Mouse (Mus musculus): ENCODE data around the gene Gm16181.

The Gm16181 gene

DNA sequence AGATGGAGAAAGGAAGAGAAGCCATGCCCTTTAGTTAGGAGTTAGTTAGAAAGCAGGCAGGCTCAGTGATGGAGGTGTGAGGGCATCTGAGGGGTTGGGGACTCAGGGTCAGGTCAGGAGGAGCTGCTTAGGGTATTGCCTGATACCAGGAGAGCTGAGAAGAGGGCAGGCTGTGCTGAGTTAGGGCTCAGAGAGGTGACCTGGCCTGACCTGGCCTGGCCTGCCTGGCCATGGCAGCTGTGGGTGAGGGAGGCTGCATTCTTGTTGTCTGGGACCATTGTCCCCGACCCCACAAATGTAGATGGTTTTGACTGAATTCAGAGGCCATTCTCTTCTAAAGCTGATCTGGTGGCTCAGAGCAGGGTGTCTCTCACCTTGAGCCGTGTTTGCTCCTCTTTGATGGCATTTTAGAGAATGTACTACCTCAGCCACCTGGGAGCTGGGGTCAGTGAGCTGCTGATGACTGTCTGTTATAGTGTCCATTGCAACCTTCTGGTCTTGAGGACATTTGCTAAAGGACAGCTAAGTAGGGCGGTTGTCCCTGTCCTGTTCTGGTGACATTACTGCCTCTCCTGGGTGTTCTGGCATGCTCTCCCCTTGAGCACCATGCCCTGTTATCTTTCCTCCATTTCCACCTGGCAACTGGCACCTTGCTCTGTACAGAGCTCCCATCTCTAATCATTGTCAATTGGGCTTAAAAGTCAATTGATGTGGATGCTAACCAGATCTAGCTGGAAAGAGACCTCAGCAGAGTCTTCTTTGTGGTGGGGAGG is 29.9 kb downstream of the Gm16181 start:
- DNase-seq (ENCODE audit: low spot score) = no peak

DNA sequence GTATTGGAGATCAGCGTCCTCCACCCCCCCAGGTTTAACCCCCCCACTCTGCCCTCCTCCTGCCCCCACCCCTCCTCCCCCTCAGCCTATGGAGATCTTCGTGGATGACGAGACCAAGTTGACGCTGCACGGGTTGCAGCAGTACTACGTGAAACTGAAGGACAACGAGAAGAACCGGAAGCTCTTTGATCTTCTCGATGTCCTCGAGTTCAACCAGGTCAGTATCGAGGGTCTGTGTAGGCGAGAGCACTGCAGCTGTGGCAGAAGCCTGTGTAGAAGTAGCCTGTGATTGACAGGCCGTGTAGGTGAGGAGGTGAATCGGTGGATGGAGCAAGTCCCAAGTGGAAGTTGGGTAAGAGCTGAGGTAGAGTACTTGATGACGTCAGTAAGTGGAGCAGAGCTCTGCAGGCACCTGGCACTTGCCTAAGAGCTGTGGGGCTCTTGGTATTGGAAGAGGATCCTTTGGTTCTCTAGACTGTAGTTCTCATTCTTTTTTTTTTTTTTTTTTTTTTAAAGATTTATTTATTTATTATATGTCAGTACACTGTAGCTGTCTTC is 30.6 kb downstream of the Gm16181 start:
- DNase-seq (ENCODE audit: low spot score) = no peak

DNA sequence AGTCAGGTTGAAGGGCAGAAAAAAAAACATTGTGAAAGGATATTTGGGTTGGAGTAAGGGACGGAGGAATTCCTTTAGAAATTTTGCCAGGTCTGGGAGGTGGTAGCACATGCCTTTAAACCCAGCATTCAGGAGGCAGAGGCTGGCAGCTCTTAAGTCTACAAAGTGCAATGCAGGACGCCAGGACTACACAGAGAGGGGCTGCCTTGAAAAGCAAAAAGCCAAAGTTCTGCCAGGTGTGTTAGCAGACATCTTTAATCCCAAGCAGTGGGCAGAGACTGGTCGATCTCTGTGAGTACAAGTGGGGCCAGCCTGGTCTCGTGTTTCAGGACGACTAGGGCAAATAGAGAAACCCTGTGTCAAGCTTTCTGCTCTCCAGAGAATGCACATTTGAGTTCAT is 31.3 kb downstream of the Gm16181 start:
- DNase-seq (ENCODE audit: low spot score) = no peak

DNA sequence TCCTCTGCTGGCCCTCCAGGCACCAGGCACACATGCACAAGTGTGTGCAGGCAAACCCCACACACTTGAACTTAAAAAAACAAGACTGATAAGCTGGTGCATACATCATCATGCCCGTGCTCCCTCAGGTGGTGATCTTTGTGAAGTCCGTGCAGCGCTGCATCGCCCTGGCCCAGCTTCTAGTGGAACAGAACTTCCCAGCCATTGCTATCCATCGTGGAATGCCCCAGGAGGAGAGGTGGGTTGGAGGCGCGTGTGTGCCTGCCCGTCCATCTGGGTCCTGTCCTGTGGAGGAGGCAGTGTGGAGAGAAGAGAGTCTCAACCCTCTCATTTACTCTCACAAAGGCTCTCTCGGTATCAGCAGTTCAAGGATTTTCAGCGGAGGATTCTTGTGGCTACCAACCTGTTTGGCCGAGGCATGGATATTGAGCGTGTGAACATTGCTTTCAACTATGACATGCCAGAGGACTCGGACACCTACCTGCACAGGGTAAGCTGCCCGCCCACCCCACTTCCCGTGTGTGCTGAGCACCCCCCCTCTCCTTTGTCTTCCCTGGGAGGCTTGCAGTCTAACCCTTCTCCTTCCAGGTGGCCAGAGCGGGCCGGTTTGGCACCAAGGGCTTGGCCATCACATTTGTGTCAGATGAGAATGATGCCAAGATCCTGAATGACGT is 32.1 kb downstream of the Gm16181 start:
- no peak for DNase-seq (ENCODE audit: low spot score)

DNA sequence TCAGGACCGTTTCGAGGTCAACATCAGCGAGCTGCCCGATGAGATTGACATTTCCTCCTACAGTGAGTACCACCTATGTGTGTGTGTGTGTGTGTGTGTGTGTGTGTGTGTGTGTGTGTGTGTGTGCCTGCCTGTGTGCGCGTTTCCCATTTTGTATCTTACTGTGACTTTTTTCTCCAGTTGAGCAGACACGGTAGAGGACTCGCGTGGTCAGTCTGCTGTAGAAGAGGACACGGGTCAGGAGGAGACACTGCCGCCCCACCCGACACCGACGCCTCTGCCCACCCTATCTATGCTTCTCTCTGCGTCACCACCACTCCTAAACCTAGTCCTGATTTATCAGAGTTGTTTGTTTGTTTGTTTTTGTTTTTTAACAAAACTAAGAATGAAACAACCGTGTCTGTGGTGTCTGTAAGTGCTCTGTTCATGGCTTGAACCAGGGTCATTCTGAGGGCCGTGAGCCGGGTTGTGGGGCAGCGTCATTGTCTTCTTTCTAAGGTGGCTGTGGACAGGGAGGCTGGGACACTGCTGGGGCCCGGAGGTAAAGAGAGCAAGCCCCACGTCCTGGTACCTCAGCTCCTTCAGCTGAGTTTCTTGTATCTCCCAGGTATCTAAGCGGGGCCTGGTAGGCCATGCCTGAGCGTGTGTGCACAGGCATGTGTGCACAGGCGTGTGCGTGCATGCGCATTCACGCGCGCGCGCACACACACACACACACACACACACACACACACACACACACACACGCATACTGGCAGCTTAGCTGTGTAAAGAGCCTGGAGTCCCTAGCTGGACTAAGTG is 32.9 kb downstream of the Gm16181 start:
- no peak for DNase-seq (ENCODE audit: low spot score)

DNA sequence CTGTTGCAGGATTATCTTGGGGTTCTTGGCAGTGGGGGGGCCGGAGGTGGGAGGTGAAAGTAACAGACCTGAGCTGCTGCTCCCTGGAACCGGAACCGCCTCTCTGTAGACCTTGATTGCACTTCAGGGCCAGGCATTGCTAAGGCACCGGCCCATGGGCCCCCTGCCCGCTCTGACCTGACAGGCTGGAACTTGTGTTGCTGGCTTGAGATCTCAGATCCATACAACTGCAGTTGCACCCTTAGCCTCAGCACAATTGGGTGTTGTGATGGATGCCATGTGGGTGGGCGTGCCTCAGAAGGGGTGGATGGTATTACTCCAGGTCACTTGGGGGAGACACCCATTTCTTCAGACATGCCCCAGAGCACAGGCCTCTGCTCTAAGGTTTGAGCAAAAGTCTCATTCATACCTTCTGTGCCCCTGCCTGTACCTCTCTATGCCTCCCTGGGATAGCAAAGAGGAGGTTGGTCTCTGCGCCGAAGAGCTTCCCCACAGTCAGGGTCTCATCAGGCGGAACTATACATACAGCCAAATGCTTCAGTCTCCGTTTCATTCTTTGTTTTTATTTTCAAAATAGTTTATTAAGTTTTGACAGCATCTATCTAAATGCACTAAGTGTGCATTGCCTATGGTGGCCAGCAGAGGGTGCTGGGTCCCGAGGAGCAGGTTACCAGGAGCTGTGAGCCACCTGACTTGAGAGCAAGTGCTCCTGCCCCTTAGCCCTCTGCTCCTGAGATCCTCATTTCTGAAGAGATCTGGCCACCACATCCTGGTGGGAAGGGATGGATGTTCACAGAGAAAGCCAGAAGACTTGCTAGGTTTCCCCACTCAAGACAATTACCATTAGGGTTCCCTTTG is 33.8 kb downstream of the Gm16181 start:
- peak; percentile 68 for DNase-seq (ENCODE audit: low spot score)

DNA sequence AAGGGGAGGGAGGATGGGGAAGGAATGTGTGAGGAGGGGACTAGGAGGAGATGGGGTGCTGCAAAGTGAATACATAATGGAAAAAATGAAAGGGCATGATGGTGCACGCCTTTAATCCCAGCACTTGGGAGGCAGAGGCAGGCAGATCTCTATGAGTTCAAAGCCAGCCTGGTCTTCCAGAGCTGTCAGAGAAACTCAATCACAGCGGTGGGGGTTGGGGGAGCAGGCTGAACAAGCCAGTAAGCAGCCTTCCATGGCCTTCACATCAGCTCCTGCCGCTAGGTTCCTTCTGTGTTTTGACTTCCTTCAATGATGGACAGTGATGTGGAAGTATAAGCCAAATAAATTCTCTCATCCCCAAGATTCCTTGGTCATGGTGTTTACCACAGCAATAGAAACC is 34.7 kb downstream of the Gm16181 start:
- DNase-seq (ENCODE audit: low spot score) = no peak

DNA sequence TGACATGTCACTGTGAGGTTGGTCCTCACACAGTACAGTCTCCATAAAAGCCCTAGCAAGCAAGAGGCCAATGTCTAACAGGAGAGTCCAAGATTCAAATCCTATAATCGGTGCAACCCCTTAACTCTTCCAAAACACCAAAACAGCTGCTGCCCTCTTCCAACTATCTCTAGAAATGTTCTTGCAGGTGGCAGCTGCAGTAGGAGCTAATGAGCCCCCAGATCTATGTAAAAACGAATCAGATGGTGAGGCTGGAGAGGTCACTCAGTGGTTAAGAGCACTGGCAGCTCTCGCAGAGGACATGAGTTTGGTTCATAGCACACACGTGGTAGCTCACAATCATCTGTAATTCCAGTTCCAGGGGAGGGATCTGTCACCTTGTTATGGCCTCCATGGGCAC is 35.1 kb downstream of the Gm16181 start:
- no peak for DNase-seq (ENCODE audit: low spot score)

DNA sequence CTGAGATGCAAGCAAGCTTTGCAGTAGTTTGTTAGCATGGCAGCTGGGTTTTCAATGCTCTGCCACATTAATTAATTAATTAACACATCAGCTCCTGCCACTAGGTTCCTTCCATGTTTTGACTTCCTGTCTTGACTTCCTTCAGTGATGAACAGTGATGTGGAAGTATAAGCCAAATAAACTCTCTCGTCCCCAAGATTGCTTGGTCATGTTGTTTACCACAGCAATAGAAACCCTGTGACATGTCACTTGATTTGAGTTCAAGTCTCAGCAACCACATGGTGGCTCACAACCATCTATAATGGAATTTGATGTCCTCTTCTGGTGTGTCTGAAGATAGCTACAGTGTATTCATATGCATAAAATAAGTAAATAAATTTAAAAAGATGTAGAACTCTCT is 36.7 kb downstream of the Gm16181 start:
- no peak for DNase-seq (ENCODE audit: low spot score)

DNA sequence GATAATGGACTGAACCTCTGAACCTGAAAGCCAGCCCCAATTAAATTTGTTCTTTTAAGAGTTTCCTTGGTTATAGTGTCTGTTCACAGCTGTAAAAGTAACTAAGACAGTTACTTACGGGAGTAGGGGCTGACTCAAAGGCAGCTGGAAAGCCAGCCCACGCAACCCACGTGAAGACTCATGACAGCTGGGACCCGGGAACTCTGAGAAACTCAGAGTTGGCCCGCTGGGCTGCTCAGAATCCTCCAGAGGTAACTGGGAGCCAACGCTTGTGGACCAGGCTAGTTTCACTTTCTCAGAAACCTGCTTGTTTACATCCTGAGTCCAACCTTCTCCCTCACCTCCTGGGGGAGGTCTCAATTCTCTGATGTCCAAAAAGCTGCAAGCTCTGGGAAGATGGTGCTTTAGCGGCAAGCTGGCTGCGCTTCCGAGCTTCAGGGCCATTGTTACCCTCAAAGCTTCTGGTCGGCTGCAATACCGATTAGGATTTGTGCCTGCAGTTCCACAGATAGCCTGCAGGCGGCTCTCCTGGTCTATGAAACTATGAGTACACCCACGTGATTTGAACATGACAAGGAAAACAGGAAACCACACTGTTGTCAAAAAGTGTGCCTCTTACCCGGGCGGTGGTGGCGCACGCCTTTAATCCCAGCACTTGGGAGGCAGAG is 37.3 kb downstream of the Gm16181 start:
- DNase-seq (ENCODE audit: low spot score) = peak; percentile 96

DNA sequence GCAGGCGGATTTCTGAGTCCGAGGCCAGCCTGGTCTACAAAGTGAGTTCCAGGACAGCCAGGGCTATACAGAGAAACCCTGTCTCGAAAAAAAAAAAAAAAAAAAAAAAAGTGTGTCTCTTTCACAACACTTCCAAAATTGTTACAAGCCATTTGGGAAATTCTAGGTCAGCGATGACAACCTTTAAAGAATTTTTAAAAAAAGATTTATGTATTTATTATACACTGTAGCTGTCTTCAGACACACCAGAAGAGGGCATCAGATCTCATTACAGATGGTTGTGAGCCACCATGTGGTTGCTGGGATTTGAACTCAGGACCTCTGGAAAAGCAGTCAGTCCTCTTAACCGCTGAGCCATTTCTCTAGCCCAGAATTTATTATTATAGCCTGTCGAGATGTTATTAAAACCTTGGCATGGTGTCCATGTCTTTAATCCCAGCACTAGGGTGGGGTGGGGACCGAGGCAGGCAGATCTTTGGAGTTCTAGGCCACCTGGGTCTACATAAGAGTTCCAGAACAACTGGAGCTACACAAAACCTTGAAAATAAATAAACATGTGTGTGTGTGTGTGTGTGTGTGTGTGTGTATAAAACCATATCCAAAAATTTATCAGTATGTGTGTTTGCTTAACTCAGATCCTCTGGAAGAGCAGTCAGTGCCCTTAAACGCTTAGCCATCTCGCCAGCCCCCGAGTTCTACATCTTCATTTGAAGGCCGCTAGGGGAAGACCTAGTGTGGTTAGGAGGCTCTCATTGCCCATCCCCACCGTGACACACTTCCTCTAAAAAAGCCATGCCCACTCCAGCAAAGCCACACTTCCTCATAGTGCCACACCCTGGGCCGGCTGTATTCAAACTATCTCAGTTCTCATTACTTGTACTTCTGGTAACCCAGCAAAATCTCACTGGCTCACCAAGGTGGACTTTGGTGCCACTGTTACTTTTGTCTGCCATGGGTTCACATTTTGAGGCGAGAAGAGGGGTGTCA is 38.2 kb downstream of the Gm16181 start:
- no peak for DNase-seq (ENCODE audit: low spot score)

DNA sequence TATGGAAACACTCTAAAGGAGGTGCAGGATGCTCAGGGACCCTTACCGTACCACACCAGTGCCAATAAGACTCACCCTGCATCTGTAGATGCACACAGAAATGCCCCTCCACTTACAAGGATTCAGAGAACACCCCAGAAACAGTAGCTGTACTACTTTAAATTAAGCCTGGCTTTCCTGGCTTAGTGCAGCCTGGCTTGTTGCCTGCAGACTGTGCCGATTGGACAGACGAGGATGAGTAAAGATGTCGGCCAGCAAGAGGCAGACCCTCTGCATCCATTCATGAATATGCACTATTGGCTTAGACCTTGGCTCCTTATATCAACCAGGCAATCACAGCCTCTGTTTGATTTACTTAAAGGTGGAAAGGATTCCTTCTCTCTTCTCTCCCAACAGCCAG is 39.0 kb downstream of the Gm16181 start:
- DNase-seq (ENCODE audit: low spot score) = no peak

DNA sequence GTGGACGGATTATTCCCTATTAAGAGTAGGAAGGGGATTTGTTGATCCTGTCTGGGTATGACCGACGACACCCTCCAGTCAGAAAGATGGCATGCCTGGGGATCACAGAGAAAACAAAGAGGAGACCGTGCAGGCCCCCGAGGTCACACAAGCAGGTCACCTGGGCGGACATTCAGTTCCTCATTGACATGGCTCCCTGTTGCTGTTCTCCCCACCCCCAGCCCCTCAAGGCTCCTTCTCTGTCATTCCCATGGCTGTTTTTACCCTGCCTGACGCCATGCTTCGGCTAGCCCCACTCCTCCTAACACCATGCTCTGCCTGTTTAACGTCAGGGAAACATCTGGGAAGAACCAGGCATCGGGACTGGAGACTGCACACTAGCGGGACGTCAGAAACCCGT is 41.0 kb downstream of the Gm16181 start:
- no peak for DNase-seq (ENCODE audit: low spot score)

DNA sequence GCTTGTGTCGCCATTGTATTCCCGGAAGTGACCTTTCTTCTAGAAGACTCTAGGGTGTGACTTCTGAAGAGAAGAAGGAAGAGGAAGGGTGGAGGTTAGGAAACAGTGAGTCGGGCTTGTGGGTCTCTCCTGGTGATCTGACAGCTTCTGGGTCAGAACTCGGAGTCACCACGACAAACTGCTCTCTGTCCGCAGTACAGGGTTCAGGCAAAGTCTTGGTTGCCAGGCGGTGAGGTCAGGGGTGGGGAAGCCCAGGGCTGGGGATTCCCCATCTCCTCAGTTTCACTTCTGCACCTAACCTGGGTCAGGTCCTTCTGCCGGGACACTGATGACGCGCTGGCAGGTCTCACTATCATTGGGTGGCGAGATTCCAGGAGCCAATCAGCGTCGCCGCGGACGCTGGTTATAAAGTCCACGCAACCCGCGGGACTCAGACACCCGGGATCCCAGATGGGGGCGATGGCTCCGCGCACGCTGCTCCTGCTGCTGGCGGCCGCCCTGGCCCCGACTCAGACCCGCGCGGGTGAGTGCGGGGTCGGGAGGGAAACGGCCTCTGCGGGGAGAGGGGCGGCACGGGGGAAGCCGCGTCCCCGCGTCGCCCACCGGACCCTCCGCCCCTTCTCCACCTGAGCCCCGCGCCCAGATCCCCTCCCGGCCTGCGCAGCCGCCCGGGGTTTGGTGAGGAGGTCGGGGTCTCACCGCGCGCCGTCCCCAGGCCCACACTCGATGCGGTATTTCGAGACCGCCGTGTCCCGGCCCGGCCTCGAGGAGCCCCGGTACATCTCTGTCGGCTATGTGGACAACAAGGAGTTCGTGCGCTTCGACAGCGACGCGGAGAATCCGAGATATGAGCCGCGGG is 42.3 kb downstream of the Gm16181 start, which contains the start of gene H2-D1:
TSS of gene H2-D1 (plus strand) at position 67 of the 859 bp plus-strand sequence.
- DNase-seq (ENCODE audit: low spot score) = peak; percentile 92

DNA sequence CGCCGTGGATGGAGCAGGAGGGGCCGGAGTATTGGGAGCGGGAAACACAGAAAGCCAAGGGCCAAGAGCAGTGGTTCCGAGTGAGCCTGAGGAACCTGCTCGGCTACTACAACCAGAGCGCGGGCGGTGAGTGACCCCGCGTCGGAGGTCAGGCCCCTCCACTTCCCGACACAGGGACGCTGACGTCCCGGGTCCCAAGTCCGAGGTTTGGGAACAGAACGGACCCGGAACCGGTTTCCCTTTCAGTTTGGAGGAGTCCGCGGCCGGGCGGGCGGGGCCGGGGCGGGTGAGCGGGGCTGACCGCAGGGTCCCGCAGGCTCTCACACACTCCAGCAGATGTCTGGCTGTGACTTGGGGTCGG is 42.9 kb downstream of the Gm16181 start:
- DNase-seq (ENCODE audit: low spot score) = no peak

DNA sequence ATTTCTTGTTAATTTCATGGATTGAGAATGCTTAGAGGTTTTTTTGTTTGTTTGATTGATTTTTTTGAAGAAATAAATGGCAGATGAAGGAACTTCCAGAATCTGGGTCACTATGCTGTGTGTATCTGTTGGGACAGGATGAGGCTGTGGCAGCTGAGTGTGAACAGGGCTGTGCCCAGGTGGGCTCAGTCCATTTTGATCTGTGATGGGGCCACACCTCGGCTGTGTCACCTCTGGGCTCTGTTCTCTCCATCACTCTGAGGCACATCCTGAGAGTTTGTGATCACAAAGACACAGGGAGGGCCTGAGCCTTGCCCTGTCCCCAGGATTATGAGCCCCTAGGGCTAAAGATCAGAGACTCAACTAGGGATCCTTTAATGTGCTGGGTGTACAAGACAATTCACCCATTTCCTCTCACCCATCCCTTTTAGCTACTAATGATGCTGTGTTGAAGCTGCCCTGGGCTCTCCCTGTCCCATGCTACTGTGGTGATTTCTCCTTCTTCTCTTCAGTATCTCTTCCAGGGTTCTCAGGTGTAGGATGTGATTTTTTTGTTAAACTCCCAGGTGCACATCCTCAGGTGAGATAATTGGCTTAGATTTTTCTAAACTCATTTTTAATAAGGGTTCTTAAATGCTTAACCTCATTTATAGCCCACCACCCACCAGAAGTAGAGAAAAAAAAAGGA is 46.9 kb downstream of the Gm16181 start:
- DNase-seq (ENCODE audit: low spot score) = no peak

DNA sequence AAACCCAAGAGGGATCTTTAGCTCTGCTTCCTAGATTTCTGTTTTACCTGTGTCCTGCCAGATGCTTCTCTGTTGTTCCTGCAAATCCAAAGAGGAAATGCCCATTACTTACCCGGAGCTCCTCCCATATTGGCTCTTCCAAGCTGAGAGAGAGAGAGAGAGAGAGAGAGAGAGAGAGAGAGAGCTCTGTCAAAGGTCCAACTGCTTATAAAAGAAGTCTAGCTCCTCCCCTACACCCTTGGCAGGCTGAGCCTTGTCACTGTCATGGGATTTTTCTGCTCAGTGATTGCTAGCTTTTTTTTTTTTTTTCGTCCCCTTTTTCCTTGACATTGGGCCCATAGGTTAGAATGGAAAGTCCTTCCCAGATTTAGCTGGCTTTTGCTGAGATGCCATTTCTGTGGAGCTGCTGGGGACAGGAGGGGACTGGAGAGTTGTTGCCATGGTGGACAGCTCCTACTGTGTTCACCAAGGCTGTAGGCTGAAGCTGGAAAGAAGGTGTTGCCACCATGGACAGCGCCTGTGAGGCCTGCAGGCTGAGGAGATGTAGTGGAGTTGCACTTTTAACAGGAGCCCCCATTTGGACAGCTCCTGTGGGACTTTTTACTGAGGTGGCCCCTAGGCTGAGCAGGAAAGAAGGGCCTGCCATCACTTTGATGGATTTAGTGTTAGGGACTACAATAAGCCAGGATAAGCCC is 49.2 kb downstream of the Gm16181 start:
- peak; percentile 78 for DNase-seq (ENCODE audit: low spot score)

DNA sequence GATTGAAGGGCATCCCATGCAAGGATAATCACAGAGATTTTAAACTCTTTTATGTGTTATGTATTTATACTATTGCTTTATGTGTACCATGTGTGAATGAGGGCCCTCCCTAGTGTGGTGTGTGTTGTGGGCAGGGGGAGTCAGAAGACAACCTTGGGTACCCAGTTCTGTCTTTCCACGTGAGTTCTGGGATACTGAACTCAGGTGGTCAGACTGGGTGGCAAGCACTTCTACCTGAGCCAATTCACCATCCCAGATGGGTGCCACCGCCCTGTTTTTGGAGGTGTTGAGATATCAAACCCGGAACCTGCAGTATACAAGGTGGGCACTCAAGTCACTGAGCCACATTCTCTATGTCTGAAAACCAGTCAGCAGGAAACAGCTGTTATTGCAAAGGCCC is 51.6 kb downstream of the Gm16181 start:
- DNase-seq (ENCODE audit: low spot score) = no peak
